In genomic region chr5:136790570-136791196, GRCm38 (mm10) we compare ENCODE assay signal across 8 mouse cellular contexts.
DNase-seq lines count a peak whose midpoint lies in the region; ATAC-seq and TF ChIP-seq lines count a peak whose summit lies in the region.

No protein-coding gene starts in this region.

- peak overlapping the region; percentile 75 for H3K27ac ChIP-seq in forebrain, embryonic 15.5 days (replicated peaks)
- H3K27ac ChIP-seq in lung, embryonic 15.5 days = no peak overlapping the region

- 10% methylated on average over 11 of the region's 11 CpGs for WGBS in forebrain, embryonic 15.5 days
- WGBS in lung, embryonic 15.5 days = 8% methylated on average over 11 of the region's 11 CpGs

- H3K4me2 ChIP-seq in forebrain, embryonic 15.5 days (replicated peaks) = peak overlapping the region; percentile 24
- H3K4me2 ChIP-seq in lung, embryonic 15.5 days = 0 out of 2 replicates have a peak overlapping the region, but pooled peaks have one; percentile 21

- no peaks in the 10 kb centered on the region for H3K9me3 ChIP-seq in G1E (replicated peaks)
- H3K9me3 ChIP-seq in forebrain, embryonic 15.5 days = no peaks in the 10 kb centered on the region
- no peaks in the 10 kb centered on the region for H3K9me3 ChIP-seq in lung, embryonic 15.5 days

- no peaks in the 10 kb centered on the region for H3K27me3 ChIP-seq in G1E (ENCODE audit: insufficient read depth, low read length)
- H3K27me3 ChIP-seq in forebrain, embryonic 15.5 days = no peaks in the 10 kb centered on the region
- no peaks in the 10 kb centered on the region for H3K27me3 ChIP-seq in lung, embryonic 15.5 days

- ATAC-seq in G1E (ENCODE audit: extremely low read depth, insufficient number of reproducible peaks, low FRiP score, poor library complexity, severe bottlenecking) = no peak; the same call in 1 of the 2 replicates
- peak; percentile 95 for ATAC-seq in forebrain, embryonic 15.5 days (replicated peaks)
- peak; percentile 87 for ATAC-seq in lung, embryonic 15.5 days (ENCODE audit: borderline replicate concordance, extremely low read depth, low FRiP score, low TSS enrichment)

- peaks cover 3% of the 10 kb centered on the region; the same call in 1 of the 2 replicates for H3K4me1 ChIP-seq in G1E (ENCODE audit: insufficient read depth, low read depth, low read length)
- peaks cover 10% of the 10 kb centered on the region for H3K4me1 ChIP-seq in forebrain, embryonic 15.5 days
- H3K4me1 ChIP-seq in lung, embryonic 15.5 days = peaks cover 3% of the 10 kb centered on the region; the same call in 1 of the 2 replicates

- peak; percentile 71 for DNase-seq in G1E (ENCODE audit: low spot score)
- DNase-seq in cerebellum, adult 11 months = peak; percentile 70
- DNase-seq in heart, postnatal 36 days = peak; percentile 87 to 94
- peak; percentile 77 to 96 for DNase-seq in layer of hippocampus, adult 18-20 months (ENCODE audit: low spot score in 2 of 2)
- DNase-seq in ovary, postnatal 14 days (ENCODE audit: low spot score) = peak; percentile 95
- DNase-seq in thymus, postnatal 10 days (ENCODE audit: low spot score in 2 of 2) = peak; percentile 77 to 90

- TF ChIP-seq CTCF in G1E (IDR thresholded peaks at IDR 0.05; ENCODE audit: low read depth, low read length) = peak; percentile 89

- H3K36me3 ChIP-seq in G1E (replicated peaks) = no peaks in the 10 kb centered on the region
- no peaks in the 10 kb centered on the region for H3K36me3 ChIP-seq in forebrain, embryonic 15.5 days
- no peaks in the 10 kb centered on the region for H3K36me3 ChIP-seq in lung, embryonic 15.5 days

- H3K9ac ChIP-seq in forebrain, embryonic 15.5 days (replicated peaks) = no peak overlapping the region
- no peak overlapping the region for H3K9ac ChIP-seq in lung, embryonic 15.5 days

- H3K4me3 ChIP-seq in G1E (ENCODE audit: low read depth, low read length) = no peak overlapping the region
- no peak overlapping the region for H3K4me3 ChIP-seq in forebrain, embryonic 15.5 days
- H3K4me3 ChIP-seq in lung, embryonic 15.5 days = no peak overlapping the region

- intact Hi-C loops in heart, postnatal 36 days (cut with DNase I) = loop anchor here (1.0 to 5.0 kb wide), 2 partner anchors 91 to 182 kb away; no protein-coding TSS in a partner anchor
